Mouse (Mus musculus) embryonic facial prominence, embryonic 10.5 days (tissue): Measurements from ENCODE around the gene Ckm. TPM values are rescaled to one million over a fixed set of nuclear protein-coding genes. Genes with fewer than 3 reads are reported as not detected.

ENCODE experiments used
- DNase-seq: peaks from one replicate; pipeline ENCODE4 v3.0.0-alpha.2; 2017; ENCODE audit warnings: low spot score
- H3K27ac ChIP-seq: fragments of 300-500 bp; sonication (generic); replicated peaks from 2 replicates; pipeline ENCODE4 v1.5.1; 2016; ENCODE audit warnings: mild to moderate bottlenecking
- H3K27me3 ChIP-seq: fragments of 300-500 bp; sonication (generic); replicated peaks from 2 replicates; pipeline ENCODE4 v1.6.1; 2016; ENCODE audit warnings: low read depth, mild to moderate bottlenecking; ENCODE audit not compliant: poor library complexity, severe bottlenecking
- H3K36me3 ChIP-seq: fragments of 300-500 bp; sonication (generic); replicated peaks from 2 replicates; pipeline ENCODE4 v1.6.1; 2016; ENCODE audit warnings: mild to moderate bottlenecking, moderate library complexity
- H3K4me1 ChIP-seq: fragments of 300-500 bp; sonication (generic); 2 replicates; pipeline ENCODE4 v1.6.1; 2016
- H3K4me3 ChIP-seq: fragments of 300-500 bp; sonication (generic); 2 replicates; pipeline ENCODE4 v1.5.1; 2016; ENCODE audit warnings: mild to moderate bottlenecking, moderate library complexity
- H3K9me3 ChIP-seq: fragments of 300-500 bp; sonication (generic); 2 replicates; pipeline ENCODE4 v1.6.1; 2016; ENCODE audit warnings: mild to moderate bottlenecking
- whole genome bisulfite sequencing: fragments of 180-500 bp; shearing (Covaris S2); methylation state at CpG from one replicate; pipeline ENCODE4 v1.1.7; 2016; 5-methylcytosine and 5-hydroxymethylcytosine counted together
- microRNA counts: library from miRNA; unstranded; fragments of <30 nt; microRNA quantifications from one replicate; lab custom pipeline; 2017
- microRNA-seq: library from miRNA; unstranded; fragments of <30 nt; microRNA quantifications from one replicate; pipeline ENCODE4, GENCODE M21; 2017
- polyA plus RNA-seq: library from polyadenylated mRNA; unstranded; fragments of >200 nt; fragmentation: Nextera tagmentation; extraction: Ambion mirVana; gene quantifications from 2 replicates; pipeline ENCODE4 v1.2.1, GENCODE M21; 2016

Ckm gene
- polyA plus RNA-seq, 1 experiment from 2014 or later, result not detected

DNA sequence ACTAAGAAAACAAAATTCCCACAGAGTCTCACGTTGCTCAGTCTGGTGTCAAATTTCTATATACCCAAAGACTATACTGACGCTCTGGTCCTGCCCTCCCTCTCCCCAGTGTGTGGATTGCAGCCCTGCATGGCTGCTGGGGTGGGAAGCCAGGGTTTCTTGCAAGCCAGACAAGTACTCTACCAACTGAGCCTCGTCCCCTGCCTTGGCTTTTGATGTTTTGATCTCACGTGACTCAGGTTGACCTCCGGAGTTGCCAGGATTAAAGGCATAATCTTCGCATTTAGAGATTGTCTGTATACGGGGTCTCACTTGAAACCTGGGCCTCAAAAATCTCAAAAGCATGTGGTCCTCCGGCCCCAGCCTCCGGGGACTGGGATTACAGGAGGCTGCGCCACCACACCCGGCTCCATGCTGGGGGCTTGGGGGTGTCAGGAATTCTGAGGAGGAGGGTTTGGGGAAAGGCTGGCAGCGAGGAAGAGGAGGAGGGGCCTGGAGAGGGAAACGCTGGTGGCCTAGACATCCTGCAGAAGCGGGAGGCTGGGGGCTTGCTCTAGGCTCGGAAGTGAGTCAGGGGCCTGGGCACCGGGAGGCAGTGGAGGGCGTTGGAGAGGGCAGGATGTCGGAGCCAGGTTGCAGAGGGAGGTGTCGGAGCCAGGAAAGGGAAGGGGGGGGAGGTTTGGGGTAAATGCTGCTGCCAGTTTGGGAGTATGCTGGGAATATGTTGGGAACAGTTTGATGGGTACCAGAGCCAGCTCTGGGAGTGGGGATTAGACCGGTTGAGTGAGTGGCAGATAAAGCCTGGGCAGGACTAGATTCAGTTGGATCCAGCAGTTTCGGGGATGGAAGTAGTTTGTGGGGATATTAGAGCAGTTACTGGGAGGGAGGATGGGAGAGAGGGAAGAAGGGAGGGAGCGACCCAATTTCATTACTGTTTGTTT is 60.1 kb downstream of the Ckm start:
- H3K27ac ChIP-seq, result peak overlapping the region; percentile 85
- 6% methylated on average over 22 of the region's 22 CpGs for WGBS
- peak overlapping the region; percentile 44 for H3K4me3 ChIP-seq
- no peaks in the 10 kb centered on the region for H3K36me3 ChIP-seq
- peaks cover 44% of the 10 kb centered on the region for H3K4me1 ChIP-seq
- H3K27me3 ChIP-seq, result peaks cover 61% of the 10 kb centered on the region
- peak; percentile 77 for DNase-seq
- no peaks in the 10 kb centered on the region for H3K9me3 ChIP-seq

DNA sequence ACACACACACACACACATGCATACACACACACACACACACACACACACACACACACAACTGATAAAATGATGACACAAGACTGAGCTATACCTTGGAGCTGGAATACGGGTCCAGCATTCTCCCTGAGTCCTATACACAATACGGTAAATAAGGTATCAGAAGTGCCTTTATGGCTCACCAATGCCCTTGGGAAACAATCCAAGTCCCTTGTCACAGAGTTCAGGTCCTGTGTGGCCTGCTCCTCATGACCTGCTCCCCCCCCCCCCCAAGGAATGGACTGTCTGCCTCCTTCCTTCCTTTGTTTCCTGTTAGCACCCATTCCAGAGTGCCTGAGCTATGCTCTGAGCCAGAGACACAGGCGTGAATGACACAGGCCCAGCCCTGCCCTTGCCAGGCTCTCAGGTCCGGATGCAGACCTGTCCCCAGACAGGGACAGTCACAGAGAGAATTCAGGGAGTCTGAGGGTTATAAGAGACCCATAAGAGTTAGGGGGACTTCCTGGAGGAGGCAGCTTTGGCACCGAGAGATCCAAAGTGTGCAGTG is 62.1 kb downstream of the Ckm start:
- Histone ChIP-seq H3K36me3 (no peaks in the 10 kb centered on the region), H3K4me3 (no peak overlapping the region), H3K27me3 (peaks cover 81% of the 10 kb centered on the region), H3K27ac (no peak overlapping the region), H3K4me1 (peaks cover 47% of the 10 kb centered on the region), H3K9me3 (no peaks in the 10 kb centered on the region)
- 64% methylated on average over 5 of the region's 5 CpGs for WGBS
- no peak for DNase-seq

DNA sequence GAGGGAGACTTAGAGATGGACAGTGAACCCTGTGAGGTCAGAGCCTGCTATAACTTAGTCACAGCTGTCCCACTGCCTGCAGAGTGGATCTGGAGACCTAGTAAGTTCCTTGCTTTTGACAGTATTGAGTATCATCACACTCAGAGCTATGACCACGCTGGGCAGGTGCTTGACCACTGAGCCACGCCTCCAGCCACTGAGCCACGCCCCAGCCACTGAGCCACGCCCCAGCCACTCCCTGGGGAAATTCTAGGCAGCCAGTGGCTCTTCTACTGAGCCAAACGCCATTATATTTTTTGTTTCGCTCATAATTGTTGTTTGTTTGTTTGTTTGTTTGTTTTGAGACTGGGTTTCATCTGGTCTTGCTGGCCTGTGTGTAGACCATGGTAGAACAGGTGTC is 63.1 kb downstream of the Ckm start:
- Histone ChIP-seq H3K9me3 (no peaks in the 10 kb centered on the region), H3K27me3 (peaks cover 91% of the 10 kb centered on the region), H3K4me1 (peaks cover 44% of the 10 kb centered on the region), H3K27ac (no peak overlapping the region), H3K4me3 (no peak overlapping the region), H3K36me3 (no peaks in the 10 kb centered on the region)
- 36% methylated on average over 6 of the region's 6 CpGs for whole genome bisulfite sequencing
- no peak for DNase-seq

DNA sequence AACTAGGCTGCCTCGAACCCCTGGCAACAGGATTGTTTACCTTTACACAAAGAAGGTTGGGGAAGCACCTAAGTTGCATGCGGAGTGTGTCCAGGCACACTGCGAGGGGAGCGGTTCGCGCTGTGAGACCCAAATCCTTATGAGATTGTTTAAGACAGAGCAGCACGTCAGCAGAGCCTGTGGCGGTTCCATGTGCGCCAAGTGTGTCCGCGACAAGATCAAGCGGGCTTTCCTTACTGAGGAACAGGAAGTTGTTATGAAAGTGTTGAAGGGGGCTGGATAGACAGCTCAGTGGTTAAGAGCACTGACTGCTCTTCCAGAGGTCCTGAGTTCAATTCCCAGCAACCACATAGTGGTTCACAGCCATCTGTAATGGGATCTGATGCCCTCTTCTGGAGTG is 63.7 kb downstream of the Ckm start:
- 72% methylated on average over 12 of the region's 12 CpGs for WGBS
- peaks cover 37% of the 10 kb centered on the region for H3K4me1 ChIP-seq
- no peaks in the 10 kb centered on the region for H3K36me3 ChIP-seq
- H3K27me3 ChIP-seq, result peaks cover 91% of the 10 kb centered on the region
- H3K4me3 ChIP-seq, result no peak overlapping the region
- no peak overlapping the region for H3K27ac ChIP-seq
- no peak for DNase-seq
- no peaks in the 10 kb centered on the region for H3K9me3 ChIP-seq

DNA sequence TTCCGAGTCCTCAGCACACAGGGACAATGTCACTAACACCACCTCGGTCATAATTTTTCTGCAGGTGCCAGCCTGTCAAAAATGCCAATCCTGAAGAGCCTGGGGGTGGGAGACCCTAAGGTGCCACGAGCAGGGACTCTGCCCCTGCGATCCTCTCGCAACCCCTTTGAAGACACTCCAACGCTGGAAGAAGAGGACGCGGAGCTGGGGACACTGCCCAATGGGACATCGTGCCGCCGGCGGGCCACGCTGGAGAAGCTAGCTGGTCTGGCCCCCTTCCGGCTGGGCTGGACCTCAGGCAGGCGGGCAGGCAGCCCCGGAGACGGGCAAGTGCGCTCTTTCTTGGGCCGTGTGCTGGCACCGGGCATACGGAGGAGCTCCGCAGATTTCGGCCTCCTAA is 64.8 kb downstream of the Ckm start:
- no peak for DNase-seq

DNA sequence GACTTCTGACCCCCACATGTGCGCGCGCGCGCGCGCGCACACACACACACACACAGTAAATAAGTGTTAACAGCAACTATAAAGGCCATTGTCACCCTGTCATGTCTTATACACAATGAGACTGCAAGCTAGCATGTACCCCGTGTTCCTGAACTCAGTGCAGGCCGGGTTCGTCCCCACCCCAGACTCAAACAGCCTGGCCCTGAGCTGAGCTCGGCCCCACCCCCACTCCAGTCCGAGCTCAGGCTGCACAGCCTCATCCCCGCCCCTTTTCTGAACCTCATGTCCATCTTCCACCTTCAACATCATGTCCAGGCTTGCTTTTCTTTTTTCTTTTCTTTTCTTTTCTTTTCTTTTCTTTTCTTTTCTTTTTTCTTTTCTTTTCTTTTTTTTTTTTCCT is 65.7 kb downstream of the Ckm start:
- Histone ChIP-seq H3K36me3 (no peaks in the 10 kb centered on the region), H3K4me1 (peaks cover 27% of the 10 kb centered on the region), H3K4me3 (peak overlapping the region; percentile 30; the same call in 1 of the 2 replicates), H3K9me3 (no peaks in the 10 kb centered on the region), H3K27ac (no peak overlapping the region), H3K27me3 (peaks cover 100% of the 10 kb centered on the region)
- DNase-seq, result no peak
- 8% methylated on average over 14 of the region's 14 CpGs for WGBS

More for the DNA sequence above, 64.8 kb downstream of the Ckm start:
- H3K27ac ChIP-seq, result no peak overlapping the region
- H3K4me3 ChIP-seq, result peak overlapping the region; percentile 4
- no peaks in the 10 kb centered on the region for H3K9me3 ChIP-seq
- H3K36me3 ChIP-seq, result no peaks in the 10 kb centered on the region
- peaks cover 99% of the 10 kb centered on the region for H3K27me3 ChIP-seq
- H3K4me1 ChIP-seq, result peaks cover 35% of the 10 kb centered on the region
- WGBS, result 17% methylated on average over 23 of the region's 23 CpGs

DNA sequence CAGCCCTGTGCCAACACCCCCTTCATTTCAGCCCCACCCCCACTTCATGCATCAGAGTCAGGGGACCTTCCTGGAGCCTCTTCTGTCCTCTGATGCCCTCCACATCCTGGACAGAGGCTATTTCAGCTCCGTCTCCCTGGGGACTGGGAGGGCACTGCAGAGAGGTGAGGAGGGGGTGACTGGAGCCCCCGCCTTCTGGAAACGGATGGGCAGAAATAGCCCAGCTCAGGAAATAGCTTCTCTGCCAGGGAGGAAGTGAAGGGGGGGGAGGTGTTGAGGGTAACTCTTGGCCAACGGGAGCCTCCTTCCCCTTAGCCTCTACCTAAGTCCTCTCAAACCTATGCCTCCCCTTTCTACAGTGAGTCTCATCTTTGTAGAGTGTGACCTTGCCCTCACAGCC is 67.8 kb downstream of the Ckm start:
- no peaks in the 10 kb centered on the region for H3K9me3 ChIP-seq
- H3K27me3 ChIP-seq, result peaks cover 100% of the 10 kb centered on the region
- peaks cover 25% of the 10 kb centered on the region for H3K4me1 ChIP-seq
- DNase-seq, result no peak
- 37% methylated on average over 4 of the region's 4 CpGs for WGBS
- no peaks in the 10 kb centered on the region for H3K36me3 ChIP-seq
- no peak overlapping the region for H3K4me3 ChIP-seq
- H3K27ac ChIP-seq, result no peak overlapping the region

MicroRNAs within 50 kb of the gene (microRNA counts, 519-probe panel; counts per million panel counts)
- microRNA mmu-miR-343 (lab: Ali Mortazavi, UCI), result 188 counts per million, percentile 57 among the panel's probes with 10 or more counts

Small RNA genes within 50 kb of the gene (microRNA-seq; reads per million reads assigned to microRNA genes)
- gene Mir343, result not detected

Other genes with a start within 250 kb of the Ckm start
- 1.4 and 1.6 TPM in 2 replicates for gene Gipr, start 238.6 kb upstream of the Ckm start, polyA plus RNA-seq
- gene Eml2, start 228.4 kb upstream of the Ckm start, polyA plus RNA-seq, result 5.2 and 6.2 TPM in 2 replicates
- 1.7 and 2.0 TPM in 2 replicates for gene Gpr4, start 192.2 kb upstream of the Ckm start, polyA plus RNA-seq
- 46.4 and 49.4 TPM in 2 replicates for gene Opa3, start 176.4 kb upstream of the Ckm start, polyA plus RNA-seq
- gene Vasp, start 133.0 kb upstream of the Ckm start, polyA plus RNA-seq, result 56.7 and 61.1 TPM in 2 replicates
- gene Ppm1n, start 124.7 kb upstream of the Ckm start, polyA plus RNA-seq, result 0.25 TPM in 1 of 2 replicates, not detected in the other
- gene Rtn2, start 122.2 kb upstream of the Ckm start, polyA plus RNA-seq, result 16.6 and 18.8 TPM in 2 replicates
- gene Fosb, start 94.7 kb upstream of the Ckm start, polyA plus RNA-seq, result 0.09 TPM in 1 of 2 replicates, not detected in the other
- 102 and 107 TPM in 2 replicates for gene Ercc1, start 60.0 kb upstream of the Ckm start, polyA plus RNA-seq
- 26.8 and 28.9 TPM in 2 replicates for gene Cd3eap, start 45.3 kb upstream of the Ckm start, polyA plus RNA-seq
- 6.9 and 7.1 TPM in 2 replicates for gene Ppp1r13l, start 45.0 kb upstream of the Ckm start, polyA plus RNA-seq
- gene Ercc2, start 22.8 kb upstream of the Ckm start, polyA plus RNA-seq, result 28.1 and 28.8 TPM in 2 replicates
- 7.9 and 8.8 TPM in 2 replicates for gene Klc3, start 672 bp upstream of the Ckm start, polyA plus RNA-seq
- gene Mark4, start 54.0 kb downstream of the Ckm start, polyA plus RNA-seq, result 7.1 and 8.0 TPM in 2 replicates
- gene Exoc3l2, start 58.6 kb downstream of the Ckm start, polyA plus RNA-seq, result 1.2 and 1.3 TPM in 2 replicates
- gene Bloc1s3, start 103.6 kb downstream of the Ckm start, polyA plus RNA-seq, result 1.9 TPM in 2 replicates
- gene Trappc6a, start 103.6 kb downstream of the Ckm start, polyA plus RNA-seq, result 72.6 and 73.9 TPM in 2 replicates
- 0.17 and 0.19 TPM in 2 replicates for gene Nkpd1, start 113.1 kb downstream of the Ckm start, polyA plus RNA-seq
- gene Ppp1r37, start 158.3 kb downstream of the Ckm start, polyA plus RNA-seq, result 20.7 and 22.9 TPM in 2 replicates
- 0.41 and 0.44 TPM in 2 replicates for gene Zfp296, start 172.5 kb downstream of the Ckm start, polyA plus RNA-seq
- gene Gemin7, start 172.8 kb downstream of the Ckm start, polyA plus RNA-seq, result 187 and 191 TPM in 2 replicates
- gene Clasrp, start 199.7 kb downstream of the Ckm start, polyA plus RNA-seq, result 58.0 and 58.9 TPM in 2 replicates
- 3.5 and 4.2 TPM in 2 replicates for gene Relb, start 224.7 kb downstream of the Ckm start, polyA plus RNA-seq